Mouse (Mus musculus) kidney, adult 9 months (tissue): Measurements from ENCODE around the gene Babam2.

Experiments used
- DNase-seq: peaks from one replicate; pipeline ENCODE4 v3.0.0; 2022

Babam2 gene

DNA sequence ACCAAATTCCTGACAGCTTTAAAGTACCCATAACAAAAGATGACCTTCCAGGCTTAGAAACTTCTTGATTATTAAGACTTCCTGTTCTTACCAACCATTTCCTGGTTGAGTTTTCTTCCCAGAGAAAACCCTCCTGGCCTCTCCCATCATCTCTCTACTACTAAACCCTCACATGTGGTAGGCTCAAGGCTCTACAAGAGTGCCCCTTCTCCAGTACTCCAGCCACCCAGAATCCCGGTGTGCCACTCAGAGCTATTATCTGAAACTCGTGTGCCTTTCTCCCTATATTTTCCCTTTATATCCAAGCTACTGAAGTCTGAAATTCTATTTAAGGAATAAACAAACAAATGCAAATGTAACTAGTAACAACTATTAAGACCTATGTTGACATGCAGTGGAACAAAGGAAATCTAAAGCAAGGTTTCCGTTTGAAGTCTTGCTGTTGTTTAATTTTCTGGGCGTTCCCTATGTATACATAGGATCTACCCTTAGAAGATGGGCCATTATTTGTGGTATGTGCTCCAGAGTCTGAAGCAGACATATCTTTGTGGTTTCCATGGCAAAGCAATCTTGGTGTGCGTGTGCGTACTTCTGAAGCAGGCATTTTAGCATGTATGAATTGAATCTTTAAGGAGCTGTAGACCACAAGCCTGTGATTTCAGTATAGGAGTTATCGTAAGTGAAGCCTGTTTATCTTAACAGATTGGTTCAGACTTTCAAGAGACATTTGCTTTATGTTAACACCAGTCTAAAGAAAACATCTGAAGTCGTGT lies 361.2 kb downstream of the Babam2 start:
- DNase-seq: no peak

- DNase-seq: peak; percentile 19
Observed at GRCm38 (mm10) chr5:32059254-32059796, 361.8 kb downstream of the Babam2 start.

GRCm38 (mm10) chr5:32060485-32060884 lies 363.0 kb downstream of the Babam2 start:
- DNase-seq: no peak

DNA sequence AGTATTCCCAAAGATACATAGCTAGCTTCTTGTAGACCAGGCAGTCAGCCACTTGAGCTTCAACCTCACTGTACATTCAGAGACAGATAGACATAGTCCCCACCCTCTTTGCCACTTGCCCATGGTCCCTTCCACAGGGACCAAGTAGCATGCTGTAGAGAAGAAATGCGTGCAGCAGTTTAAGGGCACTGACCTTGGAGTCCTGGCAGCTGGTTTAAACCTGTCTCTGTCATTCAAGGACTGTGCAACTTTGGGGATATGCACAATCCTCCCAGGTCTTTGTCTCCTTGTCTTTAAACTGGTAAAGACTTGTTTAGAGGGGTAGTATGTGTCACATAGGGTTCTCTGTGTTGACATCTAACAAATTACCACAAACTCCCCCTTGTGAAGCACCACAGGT lies 364.4 kb downstream of the Babam2 start:
- DNase-seq: no peak

DNA sequence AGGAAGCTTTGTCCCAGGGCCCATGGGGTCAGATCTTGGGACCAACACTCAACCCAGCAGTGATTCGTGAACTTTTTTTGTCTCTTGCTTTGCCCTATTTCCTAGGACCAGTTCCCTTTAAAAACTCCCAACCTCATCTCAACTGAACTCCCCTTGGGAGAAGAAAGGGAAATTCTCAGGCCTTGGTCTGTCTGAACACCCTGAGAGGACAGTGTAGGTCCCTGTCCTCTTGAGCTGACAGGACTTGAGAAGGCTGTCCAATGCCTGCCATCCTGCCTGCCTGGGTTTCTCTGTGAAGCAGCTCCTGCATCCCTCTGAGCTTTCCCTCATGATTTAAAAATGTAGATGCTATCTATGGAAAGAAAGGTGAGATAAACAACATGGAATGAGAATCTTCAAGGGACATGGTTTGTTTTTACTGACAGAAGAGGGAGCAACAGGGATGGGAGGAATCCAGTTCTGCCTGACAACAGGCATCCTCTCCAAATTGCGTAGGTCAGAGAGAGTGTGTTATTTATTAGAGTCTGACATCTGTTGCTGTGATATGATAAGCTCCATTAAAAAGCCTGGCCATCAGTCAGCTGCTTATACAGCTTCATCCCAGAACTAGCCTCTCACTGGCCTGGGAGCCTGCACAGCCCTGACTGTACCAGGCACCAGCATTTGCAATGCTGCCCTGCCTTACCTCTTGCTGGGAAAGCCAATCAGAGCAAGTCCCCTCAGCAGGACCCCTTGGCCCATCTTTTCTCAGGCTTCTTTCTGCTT lies 367.0 kb downstream of the Babam2 start:
- DNase-seq: no peak

DNA sequence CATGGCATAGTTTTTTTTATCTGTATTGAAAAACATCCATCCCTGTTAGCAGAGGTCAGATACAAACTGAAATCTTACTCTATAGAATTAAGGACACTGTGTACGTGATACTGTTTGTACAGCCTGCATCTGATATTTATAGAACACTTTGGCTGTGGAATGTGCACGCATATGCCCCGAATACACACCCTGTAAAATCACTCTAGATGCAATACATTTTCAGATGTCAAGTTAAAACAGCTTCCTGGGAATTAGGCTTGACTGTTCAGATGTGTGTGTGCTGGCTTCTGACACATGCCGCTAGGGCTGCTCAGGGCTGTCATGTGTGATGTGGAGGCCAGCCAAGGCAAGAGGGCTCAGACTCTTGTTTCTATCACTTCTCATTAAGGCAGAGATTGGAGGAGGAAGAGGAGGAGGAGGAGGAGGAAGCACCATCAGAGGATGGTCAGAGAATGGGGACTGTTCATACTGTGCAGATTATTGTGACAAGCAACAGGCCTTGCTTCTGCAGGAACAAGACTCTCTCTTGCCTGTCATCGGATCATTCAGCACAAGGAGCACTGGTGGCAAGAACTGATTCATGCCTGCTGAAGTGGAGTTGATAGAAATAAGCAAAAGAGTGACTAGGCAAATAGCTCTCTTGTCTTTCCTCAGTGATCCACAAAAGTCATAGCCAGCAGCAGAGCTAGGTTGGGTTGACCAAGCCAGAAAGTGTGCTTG lies 368.7 kb downstream of the Babam2 start:
- no peak for DNase-seq

DNA sequence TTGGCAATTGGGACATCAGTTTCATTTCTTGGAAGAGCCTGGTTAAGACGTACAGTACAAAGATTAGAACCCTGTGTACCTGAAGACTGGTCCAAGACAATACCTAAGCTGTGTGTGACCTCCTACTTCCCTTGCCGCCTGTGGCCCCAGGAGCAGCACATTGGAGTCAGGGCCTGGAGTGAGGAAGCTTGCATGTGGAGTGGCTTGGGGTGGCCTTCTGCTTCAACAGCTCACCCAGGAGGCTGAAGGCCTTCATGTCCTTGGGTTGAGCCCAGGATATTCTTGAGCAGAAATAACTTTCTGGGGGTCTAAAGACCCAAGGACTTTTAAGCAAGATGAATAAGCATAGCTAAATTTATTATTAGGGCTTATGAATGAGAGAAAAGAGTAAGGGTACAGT lies 369.4 kb downstream of the Babam2 start:
- DNase-seq: no peak

DNA sequence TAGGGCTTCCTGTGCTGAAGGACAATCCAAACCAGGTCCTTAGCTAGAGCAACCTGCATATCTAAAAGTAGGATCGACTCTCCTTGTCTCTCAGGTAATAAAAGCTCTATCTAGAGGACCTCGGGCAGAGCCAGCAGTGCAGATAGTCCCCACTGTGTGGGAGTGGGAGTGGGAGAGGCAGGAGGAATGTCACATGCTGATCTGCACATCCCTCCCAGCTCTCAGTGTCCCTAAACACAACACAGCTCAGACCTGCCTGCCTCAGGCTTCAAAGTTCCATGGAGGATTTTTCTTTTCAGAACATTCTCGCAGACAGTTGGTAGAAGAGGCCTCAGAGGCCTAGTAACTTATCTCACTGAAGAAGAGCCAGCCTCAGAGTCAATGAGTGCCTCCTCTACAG lies 371.1 kb downstream of the Babam2 start:
- DNase-seq: no peak

DNA sequence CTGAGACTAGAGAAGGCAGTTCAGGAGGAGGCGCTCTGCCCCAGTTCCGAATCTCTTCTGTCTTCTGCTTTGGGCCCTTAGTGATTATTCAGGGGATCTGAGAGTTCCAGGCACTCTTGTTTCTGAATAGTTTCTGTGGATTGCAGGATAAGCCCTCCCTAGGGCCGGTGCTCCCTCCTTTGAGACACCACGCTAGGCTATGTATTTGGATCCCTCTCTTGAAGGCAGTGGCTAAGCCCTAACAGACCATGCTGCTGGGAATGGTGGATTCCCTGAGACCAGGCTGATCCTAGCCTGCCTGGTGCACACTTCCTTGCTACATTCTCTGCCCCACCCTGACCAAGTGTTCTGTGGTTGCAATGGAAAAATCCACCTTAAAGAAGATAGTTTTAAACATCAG lies 371.6 kb downstream of the Babam2 start:
- DNase-seq: no peak

GRCm38 (mm10) chr5:32069566-32070169 lies 372.2 kb downstream of the Babam2 start:
- no peak for DNase-seq

DNA sequence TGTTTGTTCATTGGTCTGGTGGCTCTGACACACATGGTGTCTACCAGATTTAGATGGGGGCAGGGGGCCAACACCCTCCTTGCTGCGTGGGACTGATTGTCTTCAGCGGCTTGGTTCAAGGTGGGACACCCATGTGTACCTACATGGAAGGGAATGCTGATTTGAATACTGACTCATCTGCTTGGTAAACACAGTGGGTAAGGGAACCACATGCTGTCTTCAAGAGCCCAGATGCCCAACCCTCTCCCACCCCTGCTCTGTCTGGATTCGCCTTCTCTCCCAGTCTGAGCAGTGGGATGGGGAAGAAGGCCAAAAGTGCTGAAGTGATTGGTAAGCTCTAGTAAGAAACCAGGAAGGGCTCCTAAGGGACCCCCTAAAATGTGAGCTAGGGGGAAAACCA lies 373.3 kb downstream of the Babam2 start:
- DNase-seq: no peak

- DNase-seq: no peak
Observed at GRCm38 (mm10) chr5:32071314-32071713, 373.8 kb downstream of the Babam2 start.

GRCm38 (mm10) chr5:32071824-32072223 lies 374.3 kb downstream of the Babam2 start:
- no peak for DNase-seq

DNA sequence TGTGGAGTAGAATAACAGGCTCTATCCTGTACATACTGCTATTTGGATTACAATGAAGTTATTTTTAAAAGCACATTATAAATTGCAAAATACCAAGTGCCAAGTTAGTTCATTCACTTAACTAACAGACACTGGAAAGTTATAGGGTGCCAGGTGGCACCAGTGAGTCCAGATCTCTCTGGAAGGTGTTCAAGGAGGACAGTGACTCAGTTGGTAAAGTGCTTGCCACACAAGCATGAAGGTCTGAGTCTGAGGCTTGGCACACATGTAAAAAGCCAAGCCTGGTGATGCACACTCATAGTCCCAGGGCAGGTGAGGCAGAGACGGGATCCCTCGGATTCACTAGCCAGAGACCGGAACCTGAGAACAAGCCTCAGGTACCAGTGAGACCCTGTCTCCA lies 375.4 kb downstream of the Babam2 start:
- no peak for DNase-seq

DNA sequence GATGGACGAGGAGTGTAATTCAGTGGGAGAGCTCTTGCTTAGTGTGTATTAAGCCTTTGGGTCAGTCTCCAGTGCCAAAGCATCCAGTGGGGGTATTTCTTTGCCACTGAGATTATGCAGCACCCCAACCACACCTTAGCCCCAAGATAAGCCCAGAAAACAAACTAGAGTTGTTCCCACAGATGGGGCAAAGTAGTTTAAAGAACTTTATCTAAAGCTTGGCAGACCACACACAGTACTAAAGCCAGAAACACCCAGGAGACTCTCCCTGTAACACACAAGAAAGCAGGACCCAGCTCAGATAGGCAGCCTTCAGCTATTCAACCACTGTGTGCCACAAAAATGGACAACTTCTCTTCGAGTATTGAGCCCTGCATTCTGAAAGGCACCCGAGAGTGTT lies 376.6 kb downstream of the Babam2 start:
- no peak for DNase-seq

GRCm38 (mm10) chr5:32077139-32077538 lies 379.7 kb downstream of the Babam2 start:
- DNase-seq: no peak

- DNase-seq: no peak
Observed at GRCm38 (mm10) chr5:32078986-32079385, 381.5 kb downstream of the Babam2 start.

GRCm38 (mm10) chr5:32080490-32081219 lies 383.2 kb downstream of the Babam2 start:
- no peak for DNase-seq

- peak; percentile 16 for DNase-seq
Observed at GRCm38 (mm10) chr5:32084401-32084804, 386.9 kb downstream of the Babam2 start.

GRCm38 (mm10) chr5:32085566-32085965 lies 388.1 kb downstream of the Babam2 start:
- no peak for DNase-seq

DNA sequence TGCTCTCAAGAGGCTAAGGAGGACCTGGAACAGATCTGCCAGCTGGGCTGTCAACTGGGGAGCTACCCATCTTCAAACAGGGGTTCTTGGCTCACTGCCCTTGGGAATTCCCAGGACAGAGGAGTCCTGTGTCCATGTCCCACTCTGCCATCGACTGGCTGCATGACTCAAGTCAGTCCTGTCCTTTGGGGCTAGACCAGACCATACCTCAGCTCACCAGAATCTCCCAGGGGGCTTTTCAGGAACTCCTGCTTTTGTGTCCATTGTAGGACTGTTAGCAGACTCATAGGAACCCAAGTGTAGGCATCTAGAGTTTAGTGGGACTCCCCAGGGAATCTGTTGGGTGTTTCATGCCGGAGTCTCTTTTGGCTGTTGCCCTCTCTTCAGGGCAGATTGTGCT lies 388.5 kb downstream of the Babam2 start:
- DNase-seq: no peak

- DNase-seq: peak; percentile 61
Observed at GRCm38 (mm10) chr5:32086526-32087090, 389.1 kb downstream of the Babam2 start.
